Mouse (Mus musculus) kidney, adult 8-10 months (tissue): ENCODE data around the gene Gm4871.

Experiments used
- DNase-seq, 2 experiments: peaks; one replicate each; pipeline ENCODE4 v3.0.0; 2022

Gm4871 gene

DNA sequence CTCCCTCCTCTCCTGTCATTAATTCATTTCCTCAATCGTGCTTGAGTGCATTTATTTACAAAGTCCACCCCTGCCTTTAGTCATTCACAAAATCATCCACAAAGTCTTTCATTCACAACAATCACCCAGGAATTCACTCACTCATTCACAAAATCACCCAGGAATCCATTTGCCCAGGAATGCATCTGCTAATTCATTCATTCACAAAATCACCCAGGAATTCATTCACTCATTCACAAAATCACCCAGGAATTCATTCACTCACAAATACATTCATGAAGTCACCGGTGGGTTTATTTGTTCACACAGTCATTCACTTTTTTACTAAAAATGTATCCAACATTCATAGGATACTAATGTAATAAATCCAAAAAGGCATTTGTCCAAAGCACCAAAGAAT, 42.5 kb downstream of the Gm4871 start:
- no peak for DNase-seq

- DNase-seq: no peak
Measured at GRCm38 (mm10) chr5:144989061-144989405, 43.5 kb downstream of the Gm4871 start.

DNA sequence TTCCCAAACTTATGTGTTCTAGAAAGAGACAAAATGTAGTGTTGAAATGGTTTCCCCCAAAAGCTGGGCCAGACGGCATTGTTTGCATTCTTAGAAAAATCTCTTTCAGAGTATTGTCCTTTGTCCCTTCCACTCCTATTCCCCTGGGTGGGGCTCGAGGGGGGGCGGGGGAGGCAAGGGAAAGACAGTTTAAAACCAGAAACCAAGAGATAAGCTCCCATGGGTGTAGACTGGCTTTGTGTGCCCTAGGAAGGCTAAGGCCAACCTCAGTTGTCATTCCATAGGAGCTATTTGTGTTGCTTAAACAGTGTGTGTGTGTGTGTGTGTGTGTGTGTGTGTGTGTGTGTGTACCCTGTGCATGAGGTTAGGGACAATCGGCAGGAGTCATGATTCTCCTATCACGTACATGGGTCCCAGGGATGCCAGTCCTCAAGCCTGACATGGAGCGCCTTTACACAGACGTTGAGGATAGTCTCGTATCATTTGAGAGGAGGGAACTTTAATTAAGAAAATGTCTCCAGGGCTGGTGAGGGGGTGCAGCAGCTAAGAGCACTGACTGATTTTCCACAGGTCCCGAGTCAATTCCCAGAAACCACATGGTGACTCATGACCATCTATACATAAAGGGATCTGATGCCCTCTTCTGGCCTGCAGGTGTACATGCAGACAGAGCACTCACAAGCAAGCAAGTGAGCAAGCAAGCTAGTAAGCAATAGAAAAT, 44.1 kb downstream of the Gm4871 start:
- DNase-seq: peak; percentile 18 to 33

- DNase-seq: no peak
Measured at GRCm38 (mm10) chr5:144987561-144987960, 45.0 kb downstream of the Gm4871 start.

- DNase-seq: no peak
Measured at GRCm38 (mm10) chr5:144984839-144985238, 47.7 kb downstream of the Gm4871 start.

GRCm38 (mm10) chr5:144983227-144983626, 49.3 kb downstream of the Gm4871 start:
- no peak for DNase-seq
